Mouse (Mus musculus) erythroblast, embryonic 14.5 days (primary cell): ENCODE results near the gene Syt12. TPM values are rescaled to one million over a fixed set of nuclear protein-coding genes. Genes with fewer than 3 reads are reported as not detected.
"Not testable (repeated sequence)": the region's sequence is repeated elsewhere in the genome, so short reads cannot be mapped to it uniquely, and the experiment has no call there.

Source experiments
- H3K27me3 ChIP-seq: 2 replicates; pipeline ENCODE4 v1.6.1; 2012; ENCODE audit warnings: inconsistent platforms; ENCODE audit not compliant: control insufficient read depth
- H3K36me3 ChIP-seq: 2 replicates; pipeline ENCODE4 v1.6.1; 2012; ENCODE audit warnings: mild to moderate bottlenecking, inconsistent platforms; ENCODE audit not compliant: control insufficient read depth
- H3K4me1 ChIP-seq: 2 replicates; pipeline ENCODE4 v1.6.1; 2012; ENCODE audit warnings: inconsistent platforms; ENCODE audit not compliant: control insufficient read depth
- H3K4me3 ChIP-seq: replicated peaks from 2 replicates; pipeline ENCODE3; 2012; ENCODE audit warnings: moderate library complexity, mild to moderate bottlenecking, inconsistent platforms
- H3K9me3 ChIP-seq: 2 replicates; pipeline ENCODE4 v1.6.1; 2012; ENCODE audit warnings: low read length, inconsistent platforms, mixed read lengths; ENCODE audit not compliant: control insufficient read depth
- GATA1 ChIP-seq: IDR thresholded peaks from 2 replicates; pipeline ENCODE4 v1.6.1; 2012; ENCODE audit warnings: low read length, inconsistent platforms, mixed read lengths
- TAL1 ChIP-seq: IDR thresholded peaks from 3 replicates; pipeline ENCODE4 v1.6.1; 2012; ENCODE audit warnings: low read length, inconsistent platforms, mixed read lengths
- polyA plus RNA-seq: library from polyadenylated mRNA; stranded (reverse); fragments of >175 nt; gene quantifications from 2 replicates; pipeline ENCODE4 v1.2.3, GENCODE M21; 2012

Gene Syt12
- polyA plus RNA-seq, 1 experiment, result not detected

DNA sequence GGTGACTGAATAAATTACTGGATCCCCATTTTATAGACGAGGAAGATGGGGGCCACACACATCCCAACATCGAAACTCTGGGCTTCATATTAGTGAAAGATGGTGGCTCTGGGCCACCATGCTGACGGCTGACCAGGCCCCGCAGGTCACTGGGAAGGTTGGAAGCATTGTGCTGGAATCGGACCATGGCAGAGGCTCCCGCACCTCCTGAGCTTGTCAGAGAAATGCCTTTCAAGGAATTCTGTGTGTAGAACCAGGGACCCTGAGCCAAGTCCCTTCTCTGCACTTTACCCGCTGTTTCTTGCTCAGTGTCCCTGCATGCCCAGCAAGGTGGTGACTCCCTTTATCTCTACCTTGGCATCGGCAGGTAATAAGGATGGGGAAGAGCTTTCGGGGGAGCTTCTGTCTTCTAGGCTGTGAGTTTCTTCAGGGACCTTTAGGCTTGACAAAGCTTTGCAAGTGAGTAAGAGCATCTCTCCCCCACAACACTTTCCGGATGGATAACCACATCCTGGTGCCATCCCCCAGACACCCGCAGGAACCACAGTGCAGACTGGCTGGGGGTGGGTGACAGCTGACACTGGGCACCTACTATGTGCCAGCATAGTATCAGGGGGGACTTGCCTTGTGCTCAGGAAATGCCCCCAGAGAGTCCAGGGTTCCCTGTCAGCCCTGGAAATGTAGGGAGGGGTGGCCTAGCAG is 1.9 kb downstream of the Syt12 start:
- no peaks in the 10 kb centered on the region for H3K36me3 ChIP-seq
- H3K4me1 ChIP-seq, result peaks cover 4% of the 10 kb centered on the region
- H3K9me3 ChIP-seq, result no peaks in the 10 kb centered on the region
- H3K4me3 ChIP-seq, result no peak overlapping the region
- no peak for TF ChIP-seq GATA1
- TF ChIP-seq TAL1, result no peak
- H3K27me3 ChIP-seq, result peaks cover 59% of the 10 kb centered on the region

- H3K4me1 ChIP-seq, result peaks cover 4% of the 10 kb centered on the region
- no peaks in the 10 kb centered on the region for H3K36me3 ChIP-seq
- H3K27me3 ChIP-seq, result peaks cover 56% of the 10 kb centered on the region
- TF ChIP-seq TAL1, result no peak
- no peak for TF ChIP-seq GATA1
- no peaks in the 10 kb centered on the region for H3K9me3 ChIP-seq
- H3K4me3 ChIP-seq, result no peak overlapping the region
Observed at GRCm38 (mm10) chr19:4474739-4475138, 2.5 kb downstream of the Syt12 start.

DNA sequence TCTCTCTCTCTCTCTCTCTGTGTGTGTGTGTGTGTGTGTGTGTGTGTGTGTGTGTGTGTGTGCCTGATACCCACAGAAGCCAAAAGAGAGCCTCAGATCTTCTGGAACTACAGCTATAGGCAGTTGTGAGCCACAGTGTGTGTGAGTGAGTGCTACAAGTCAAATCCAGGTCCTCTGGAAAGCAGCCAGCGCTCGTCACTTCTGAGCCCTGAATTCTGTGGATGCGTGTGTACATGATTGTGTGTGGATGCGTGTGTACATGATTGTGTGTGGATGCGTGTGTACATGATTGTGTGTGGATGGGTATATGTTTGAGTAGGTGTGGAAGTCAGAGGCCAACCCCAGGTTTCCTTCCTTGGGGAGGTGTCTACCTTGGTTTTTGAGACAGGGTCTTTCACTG is 3.7 kb downstream of the Syt12 start:
- Histone ChIP-seq H3K27me3 (peaks cover 48% of the 10 kb centered on the region), H3K4me1 (peaks cover 4% of the 10 kb centered on the region), H3K36me3 (no peaks in the 10 kb centered on the region), H3K9me3 (no peaks in the 10 kb centered on the region), H3K4me3 (no peak overlapping the region)
- TF ChIP-seq GATA1, result no peak
- TF ChIP-seq TAL1, result no peak

DNA sequence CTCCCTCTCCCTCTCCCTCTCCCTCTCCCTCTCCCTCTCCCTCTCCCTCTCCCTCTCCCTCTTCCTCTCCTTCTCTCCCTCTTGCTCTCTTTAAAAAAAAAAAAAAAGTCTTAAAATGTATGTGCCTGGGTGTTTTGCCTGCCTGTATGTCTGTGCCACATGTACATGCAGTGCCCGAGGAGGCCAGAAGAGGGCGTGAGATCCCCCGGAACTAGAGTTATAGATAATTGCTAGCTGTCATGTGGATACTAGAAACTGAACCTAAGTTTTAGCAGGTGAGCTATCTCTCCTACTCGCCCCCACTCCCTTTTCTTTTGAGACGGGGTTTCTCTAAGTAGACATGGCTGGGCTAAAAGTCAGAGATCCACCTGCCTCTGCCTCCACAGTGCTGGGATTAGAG is 8.9 kb downstream of the Syt12 start:
- H3K36me3 ChIP-seq, result no peaks in the 10 kb centered on the region
- no peak for TF ChIP-seq GATA1
- no peak for TF ChIP-seq TAL1
- no peaks in the 10 kb centered on the region for H3K4me1 ChIP-seq
- peaks cover 3% of the 10 kb centered on the region for H3K27me3 ChIP-seq
- no peak overlapping the region for H3K4me3 ChIP-seq
- H3K9me3 ChIP-seq, result no peaks in the 10 kb centered on the region

GRCm38 (mm10) chr19:4464666-4465065 is 12.6 kb downstream of the Syt12 start:
- peaks cover 2% of the 10 kb centered on the region; the same call in 1 of the 2 replicates for H3K9me3 ChIP-seq

DNA sequence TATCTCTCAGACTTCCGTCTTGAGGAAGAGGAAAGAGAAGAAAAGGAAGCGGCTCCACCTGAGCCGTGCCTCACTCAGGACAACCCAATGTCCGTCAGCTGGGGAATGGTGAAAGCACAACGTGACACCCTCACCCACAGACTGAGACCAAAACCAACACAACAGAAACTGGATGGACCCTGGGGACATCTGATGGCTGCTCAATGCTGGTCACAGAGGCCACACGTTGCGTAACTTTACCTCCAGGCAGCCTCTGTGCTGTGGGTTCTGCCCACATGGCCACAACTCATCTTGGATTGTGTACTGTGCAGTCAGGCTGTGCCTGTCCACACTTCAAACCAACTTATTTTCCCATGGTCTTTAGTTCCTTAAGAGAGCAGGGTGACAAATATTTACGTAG is 15.3 kb downstream of the Syt12 start:
- no peak for TF ChIP-seq TAL1
- no peak overlapping the region for H3K4me3 ChIP-seq
- H3K36me3 ChIP-seq, result no peaks in the 10 kb centered on the region
- peaks cover 2% of the 10 kb centered on the region; the same call in 1 of the 2 replicates for H3K9me3 ChIP-seq
- H3K27me3 ChIP-seq, result peaks cover 6% of the 10 kb centered on the region; the same call in 1 of the 2 replicates
- H3K4me1 ChIP-seq, result no peaks in the 10 kb centered on the region

More at GRCm38 (mm10) chr19:4464666-4465065, 12.6 kb downstream of the Syt12 start:
- H3K4me1 ChIP-seq, result no peaks in the 10 kb centered on the region
- H3K36me3 ChIP-seq, result no peaks in the 10 kb centered on the region
- TF ChIP-seq GATA1 (no peak), TAL1 (no peak)
- peaks cover 3% of the 10 kb centered on the region; the same call in 1 of the 2 replicates for H3K27me3 ChIP-seq
- H3K4me3 ChIP-seq, result no peak overlapping the region

- H3K4me3 ChIP-seq, result no peak overlapping the region
- H3K27me3 ChIP-seq, result peaks cover 13% of the 10 kb centered on the region
- no peaks in the 10 kb centered on the region for H3K36me3 ChIP-seq
- peaks cover 4% of the 10 kb centered on the region for H3K4me1 ChIP-seq
- TF ChIP-seq GATA1, result no peak
- no peak for TF ChIP-seq TAL1
- H3K9me3 ChIP-seq, result no peaks in the 10 kb centered on the region
Observed at GRCm38 (mm10) chr19:4456227-4456626, 21.0 kb downstream of the Syt12 start.

DNA sequence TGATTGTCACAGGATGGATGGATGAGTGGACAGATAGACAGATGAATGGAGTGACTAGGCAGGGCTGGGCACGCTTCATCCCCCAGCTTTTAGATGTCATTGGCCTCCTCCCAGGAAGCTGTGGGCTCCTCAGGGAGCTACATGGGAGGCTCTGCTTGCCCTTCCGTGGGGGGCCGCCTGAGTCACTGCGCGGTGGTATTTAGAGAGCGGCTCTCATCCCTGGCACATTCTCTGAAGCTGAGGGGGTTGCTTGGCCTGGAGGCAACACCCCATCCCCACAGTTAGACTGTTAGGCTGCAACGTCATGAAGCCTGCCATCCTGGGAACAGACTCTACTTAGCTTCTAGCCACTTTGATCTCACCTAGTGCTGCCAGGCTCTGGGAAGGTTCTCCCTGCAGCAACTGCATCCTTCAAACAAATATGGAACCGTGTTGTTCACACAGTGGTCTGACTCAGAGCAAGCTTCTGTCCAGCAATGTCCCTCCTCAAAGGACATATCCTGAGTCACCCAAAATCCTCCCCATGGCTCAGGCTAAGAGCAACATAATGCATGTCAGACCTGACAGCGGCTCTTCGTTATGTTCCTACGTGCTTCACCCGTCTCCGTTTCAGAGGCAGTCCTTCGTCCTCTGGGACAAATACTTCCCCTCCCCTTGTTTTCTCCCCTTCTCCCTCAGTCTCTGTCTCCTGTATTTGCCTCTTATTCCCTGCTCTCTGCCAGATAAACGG is 22.0 kb downstream of the Syt12 start:
- Histone ChIP-seq H3K9me3 (no peaks in the 10 kb centered on the region), H3K4me1 (peaks cover 4% of the 10 kb centered on the region), H3K36me3 (no peaks in the 10 kb centered on the region), H3K4me3 (no peak overlapping the region), H3K27me3 (peaks cover 13% of the 10 kb centered on the region)
- TF ChIP-seq TAL1, result no peak
- TF ChIP-seq GATA1, result no peak

- H3K9me3 ChIP-seq, H3K36me3 ChIP-seq, H3K4me1 ChIP-seq, H3K4me3 ChIP-seq: not testable (repeated sequence)
- peaks cover 13% of the 10 kb centered on the region for H3K27me3 ChIP-seq
Observed at GRCm38 (mm10) chr19:4454040-4454439, 23.2 kb downstream of the Syt12 start.
